28 mouse cellular contexts compared by ENCODE assay signal in genomic region chr14:23989696-23990095, GRCm38 (mm10). TPM values are rescaled to one million over a fixed set of nuclear protein-coding genes. Genes with fewer than 3 reads are reported as not detected.
DNase-seq lines count a peak whose midpoint lies in the region; ATAC-seq and TF ChIP-seq lines count a peak whose summit lies in the region.
"Had no signal": no experiment of that assay in that cellular context is flagged by ENCODE, and none has a peak within 500 bp of the region (broad histone marks: within the 10 kb centered on the region; RNA-seq: fewer than 3 reads in every experiment).

No protein-coding gene starts in this region.

- TF ChIP-seq CTCF in kidney, adult 2 months (conservative IDR thresholded peaks at IDR 0.05; ENCODE audit: insufficient read depth, insufficient read length, low read depth, low read length), result no peak

- H3K4me2 ChIP-seq in embryonic facial prominence, embryonic 15.5 days (replicated peaks), result no peak overlapping the region
- no peak overlapping the region for H3K4me2 ChIP-seq in kidney, embryonic 16.5 days (replicated peaks; ENCODE audit: low read depth, low read length)
- H3K4me2 ChIP-seq: forebrain, embryonic 15.5 days; heart, embryonic 12.5 days; hindbrain, embryonic 15.5 days; liver, embryonic 13.5 days; midbrain, embryonic 13.5 days; stomach, embryonic 15.5 days had no signal

- DNase-seq in embryonic facial prominence, embryonic 10.5 days (ENCODE audit: low spot score), result no peak
- peak; percentile 82 for DNase-seq in kidney, adult 2 months
- DNase-seq in kidney, adult 9 months, result peak; percentile 78
- DNase-seq in kidney, postnatal 4 days, result peak; percentile 10 to 30
- no peak for DNase-seq in cerebellum, postnatal 4 days (ENCODE audit: low spot score in 2 of 2)
- DNase-seq: adrenal gland, adult 2 months; adrenal gland, postnatal 36 days; cerebellum, adult 18-20 months; cerebellum, postnatal 10 days; heart, adult 2 months; left cerebral cortex, postnatal 4 days; liver, embryonic 13.5 days; lung, adult 18-20 months; lung, postnatal 4 days; right cerebral cortex, postnatal 25 days; thymus, postnatal 14 days had no signal

- no peaks in the 10 kb centered on the region for H3K9me3 ChIP-seq in embryonic facial prominence, embryonic 15.5 days (replicated peaks)
- H3K9me3 ChIP-seq in embryonic facial prominence, embryonic 10.5 days, result no peaks in the 10 kb centered on the region
- no peaks in the 10 kb centered on the region for H3K9me3 ChIP-seq in kidney, embryonic 16.5 days (ENCODE audit: low read length)
- H3K9me3 ChIP-seq: forebrain, embryonic 15.5 days; heart, embryonic 12.5 days; hindbrain, embryonic 15.5 days; liver, embryonic 13.5 days; midbrain, embryonic 13.5 days; stomach, embryonic 15.5 days had no signal

- no peak overlapping the region for H3K9ac ChIP-seq in embryonic facial prominence, embryonic 15.5 days
- no peak overlapping the region for H3K9ac ChIP-seq in kidney, embryonic 16.5 days (replicated peaks; ENCODE audit: low read length)
- H3K9ac ChIP-seq: forebrain, embryonic 15.5 days; heart, embryonic 12.5 days; hindbrain, embryonic 15.5 days; liver, embryonic 13.5 days; midbrain, embryonic 13.5 days; stomach, embryonic 15.5 days had no signal

- H3K4me3 ChIP-seq in embryonic facial prominence, embryonic 15.5 days (replicated peaks), result no peak overlapping the region
- H3K4me3 ChIP-seq in embryonic facial prominence, embryonic 10.5 days, result no peak overlapping the region
- H3K4me3 ChIP-seq in kidney, adult 2 months (ENCODE audit: insufficient read depth, low read depth, low read length), result peak overlapping the region; percentile 1; the same call in 1 of the 2 replicates
- no peak overlapping the region for H3K4me3 ChIP-seq in kidney, embryonic 16.5 days (ENCODE audit: low read length)
- H3K4me3 ChIP-seq: forebrain, embryonic 15.5 days; heart, adult 2 months; heart, embryonic 12.5 days; hindbrain, embryonic 15.5 days; liver, embryonic 13.5 days; megakaryocyte, embryonic 14.5 days; midbrain, embryonic 13.5 days; stomach, embryonic 15.5 days had no signal

- ATAC-seq in embryonic facial prominence, embryonic 15.5 days (ENCODE audit: insufficient number of reproducible peaks, low FRiP score, low TSS enrichment, low read depth), result peak; percentile 43; the same call in 1 of the 2 replicates
- ATAC-seq in kidney, embryonic 16.5 days (ENCODE audit: low FRiP score, low TSS enrichment), result no peak
- ATAC-seq: activated CD4-positive, CD25-positive, alpha-beta regulatory T cell, adult 4 months; forebrain, embryonic 15.5 days; lung, postnatal 0 days; midbrain, embryonic 13.5 days had no signal

- no peak for TF ChIP-seq POLR2A in kidney, adult 2 months (IDR thresholded peaks at IDR 0.05; ENCODE audit: low read depth, low read length)

- H3K36me3 ChIP-seq in embryonic facial prominence, embryonic 15.5 days, result no peaks in the 10 kb centered on the region
- no peaks in the 10 kb centered on the region for H3K36me3 ChIP-seq in embryonic facial prominence, embryonic 10.5 days (replicated peaks)
- no peaks in the 10 kb centered on the region for H3K36me3 ChIP-seq in kidney, adult 2 months (ENCODE audit: control insufficient read depth, insufficient read depth, low read length)
- no peaks in the 10 kb centered on the region for H3K36me3 ChIP-seq in kidney, embryonic 16.5 days (ENCODE audit: insufficient read depth, low read length)
- H3K36me3 ChIP-seq: forebrain, embryonic 15.5 days; heart, embryonic 12.5 days; hindbrain, embryonic 15.5 days; liver, embryonic 13.5 days; midbrain, embryonic 13.5 days; stomach, embryonic 15.5 days had no signal

- WGBS in embryonic facial prominence, embryonic 15.5 days, result 74% methylated on average over 11 of the region's 11 CpGs
- 86% methylated on average over 11 of the region's 11 CpGs for WGBS in embryonic facial prominence, embryonic 10.5 days
- WGBS in kidney, adult 2 months, result 31% methylated on average over 11 of the region's 11 CpGs
- WGBS in kidney, embryonic 16.5 days, result 49% methylated on average over 11 of the region's 11 CpGs

- no peaks in the 10 kb centered on the region for H3K4me1 ChIP-seq in embryonic facial prominence, embryonic 15.5 days
- H3K4me1 ChIP-seq in embryonic facial prominence, embryonic 10.5 days, result no peaks in the 10 kb centered on the region
- no peaks in the 10 kb centered on the region; the same call in 1 of the 2 replicates for H3K4me1 ChIP-seq in kidney, adult 2 months (ENCODE audit: control insufficient read depth, insufficient read depth, low read length)
- peaks cover 6% of the 10 kb centered on the region; the same call in 1 of the 2 replicates for H3K4me1 ChIP-seq in kidney, embryonic 16.5 days (ENCODE audit: insufficient read depth, low read length)
- H3K4me1 ChIP-seq: forebrain, embryonic 15.5 days; heart, embryonic 12.5 days; liver, embryonic 13.5 days; megakaryocyte, embryonic 14.5 days; midbrain, embryonic 13.5 days; stomach, embryonic 15.5 days had no signal

- H3K27ac ChIP-seq in embryonic facial prominence, embryonic 15.5 days (replicated peaks), result no peak overlapping the region
- no peak overlapping the region for H3K27ac ChIP-seq in embryonic facial prominence, embryonic 10.5 days (replicated peaks)
- H3K27ac ChIP-seq in kidney, adult 2 months (ENCODE audit: insufficient read depth, low read depth, low read length), result no peak overlapping the region
- H3K27ac ChIP-seq in kidney, embryonic 16.5 days (ENCODE audit: low read length), result no peak overlapping the region
- H3K27ac ChIP-seq: forebrain, embryonic 15.5 days; heart, adult 2 months; hindbrain, embryonic 15.5 days; liver, embryonic 13.5 days; midbrain, embryonic 13.5 days; stomach, embryonic 15.5 days had no signal

- no peaks in the 10 kb centered on the region for H3K27me3 ChIP-seq in embryonic facial prominence, embryonic 15.5 days
- H3K27me3 ChIP-seq in embryonic facial prominence, embryonic 10.5 days (replicated peaks; ENCODE audit: low read depth, poor library complexity, severe bottlenecking), result no peaks in the 10 kb centered on the region
- H3K27me3 ChIP-seq in kidney, adult 2 months (replicated peaks; ENCODE audit: control insufficient read depth, insufficient read depth, low read length), result no peaks in the 10 kb centered on the region
- no peaks in the 10 kb centered on the region for H3K27me3 ChIP-seq in kidney, embryonic 16.5 days (ENCODE audit: insufficient read depth, low read length)
- H3K27me3 ChIP-seq: CH12.LX; forebrain, embryonic 15.5 days; hindbrain, embryonic 15.5 days; liver, embryonic 13.5 days; megakaryocyte, embryonic 14.5 days; midbrain, embryonic 13.5 days; stomach, embryonic 15.5 days had no signal

RNA-seq across cellular contexts. Expression of gene Kcnma1, which starts 24.6 kb away (rescaled TPM):
- 6.5 and 8.1 TPM in 2 replicates for polyA plus RNA-seq in embryonic facial prominence, embryonic 15.5 days (2015; fragmentation: Nextera tagmentation; extraction: Ambion mirVana)
- 0.50 and 0.70 TPM in 2 replicates for polyA plus RNA-seq in embryonic facial prominence, embryonic 10.5 days (2016; fragmentation: Nextera tagmentation; extraction: Ambion mirVana)
- 1.7 and 2.1 TPM in 2 replicates for polyA plus RNA-seq in kidney, adult 2 months (2012; rRNA removed)
- polyA plus RNA-seq in kidney, embryonic 16.5 days (2015; fragmentation: Nextera tagmentation; extraction: Ambion mirVana), result 1.4 and 2.0 TPM in 2 replicates
- polyA plus RNA-seq: activated CD4-positive, CD25-positive, alpha-beta regulatory T cell, adult 4 months; C2C12 had no signal

Comparison
In these comparisons a context has a peak if more than half of its experiments do, and no peak if none do; other contexts are left out.
1. DNase-seq: peak in kidney, adult 2 months (single experiment), kidney, adult 9 months (single experiment) and kidney, postnatal 4 days (2 of 2); none in embryonic facial prominence, embryonic 10.5 days (single experiment) and cerebellum, postnatal 4 days (0 of 2).